25 mouse cellular contexts compared by ENCODE assay signal in the genomic region with DNA sequence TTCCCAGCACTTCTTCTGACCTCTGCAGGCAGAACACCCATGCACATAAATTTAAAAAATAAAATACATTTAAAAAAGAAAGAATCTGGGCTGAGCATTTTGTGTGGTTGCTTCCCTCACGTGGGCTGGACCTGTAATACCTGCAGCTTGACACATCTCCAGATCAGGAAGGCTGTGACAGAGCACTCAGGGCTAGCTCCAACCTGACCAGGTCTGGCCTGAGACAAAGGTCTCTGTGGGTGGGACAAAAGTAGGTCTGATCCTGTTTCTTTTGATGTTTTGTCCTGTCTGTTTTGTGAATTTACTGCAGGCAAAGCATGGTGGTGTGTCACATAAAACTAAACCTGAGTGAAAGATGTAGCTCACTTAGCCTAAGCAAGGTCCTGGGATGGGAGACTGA. TPM values are rescaled to one million over a fixed set of nuclear protein-coding genes. Genes with fewer than 3 reads are reported as not detected.
A peak's percentile ranks its signal among the peaks of the same experiment; 100 is the strongest.
DNase-seq lines count a peak whose midpoint lies in the region; ATAC-seq and TF ChIP-seq lines count a peak whose summit lies in the region.
"Had no signal": no experiment of that assay in that cellular context is flagged by ENCODE, and none has a peak within 500 bp of the region (broad histone marks: within the 10 kb centered on the region; RNA-seq: fewer than 3 reads in every experiment).

No protein-coding gene starts in this region.

- no peak overlapping the region for H3K4me2 ChIP-seq in forebrain, postnatal 0 days (ENCODE audit: low read depth)

- no peak overlapping the region for H3K27ac ChIP-seq in heart, embryonic 10.5 days
- H3K27ac ChIP-seq in limb, embryonic 10.5 days: no peak overlapping the region
- H3K27ac ChIP-seq in forebrain, postnatal 0 days (ENCODE audit: low read depth, low read length): no peak overlapping the region

- no peak overlapping the region for H3K4me3 ChIP-seq in heart, embryonic 10.5 days
- no peak overlapping the region for H3K4me3 ChIP-seq in limb, embryonic 10.5 days
- H3K4me3 ChIP-seq in forebrain, postnatal 0 days (ENCODE audit: low read depth, low read length): no peak overlapping the region

- WGBS in heart, embryonic 10.5 days: 55% methylated on average over 1 of the region's 1 CpGs
- WGBS in limb, embryonic 10.5 days: 45% methylated on average over 1 of the region's 1 CpGs
- WGBS in forebrain, postnatal 0 days: 50% methylated on average over 1 of the region's 1 CpGs

- intact Hi-C loops in heart, postnatal 10 days (cut with DNase I): no loop called here

- H3K9me3 ChIP-seq in heart, embryonic 10.5 days: no peaks in the 10 kb centered on the region
- no peaks in the 10 kb centered on the region for H3K9me3 ChIP-seq in limb, embryonic 10.5 days (replicated peaks)
- H3K9me3 ChIP-seq in forebrain, postnatal 0 days (ENCODE audit: low read length): no peaks in the 10 kb centered on the region
- H3K9me3 ChIP-seq: G1E had no signal

- no peak for TF ChIP-seq CTCF in forebrain, postnatal 0 days (IDR thresholded peaks at IDR 0.05; ENCODE audit: low read depth)

- no peak for ATAC-seq in forebrain, postnatal 0 days
- ATAC-seq: activated CD4-positive, CD25-positive, alpha-beta regulatory T cell, adult 4 months; CD4-positive, CD25-positive, alpha-beta regulatory T cell, adult 4 months; Patski had no signal

- peak; percentile 72 for DNase-seq in heart, adult 11 months
- DNase-seq in heart, adult 9 months (ENCODE audit: low spot score in 2 of 2): no peak
- DNase-seq in heart, embryonic 10.5 days (ENCODE audit: low spot score): peak; percentile 60
- no peak for DNase-seq in heart, postnatal 10 days
- peak; percentile 53 for DNase-seq in ZHBTc4 (ENCODE audit: low read depth, low spot score)
- peak; percentile 26 for DNase-seq in limb, embryonic 10.5 days (ENCODE audit: low spot score)
- DNase-seq in forebrain, postnatal 0 days: no peak
- DNase-seq in cerebellum, adult 18-20 months: no peak
- DNase-seq: adrenal gland, adult 2 months; adrenal gland, adult 8-10 months; adrenal gland, postnatal 10 days; adrenal gland, postnatal 14 days; adrenal gland, postnatal 25 days; adrenal gland, postnatal 36 days; B cell, adult 2 months; cerebellum, adult 11 months; cerebellum, adult 11-12 months; cerebellum, adult 2 months had no signal

- H3K9ac ChIP-seq in forebrain, postnatal 0 days: no peak overlapping the region

- H3K27me3 ChIP-seq in heart, embryonic 10.5 days (ENCODE audit: insufficient read depth, poor library complexity, severe bottlenecking): no peaks in the 10 kb centered on the region
- no peaks in the 10 kb centered on the region for H3K27me3 ChIP-seq in limb, embryonic 10.5 days (ENCODE audit: low read depth, poor library complexity, severe bottlenecking)
- no peaks in the 10 kb centered on the region for H3K27me3 ChIP-seq in forebrain, postnatal 0 days (ENCODE audit: insufficient read depth, low read length)
- H3K27me3 ChIP-seq: Patski had no signal

- H3K36me3 ChIP-seq in heart, embryonic 10.5 days: no peaks in the 10 kb centered on the region
- H3K36me3 ChIP-seq in limb, embryonic 10.5 days: no peaks in the 10 kb centered on the region
- H3K36me3 ChIP-seq in forebrain, postnatal 0 days (ENCODE audit: insufficient read depth): no peaks in the 10 kb centered on the region
- H3K36me3 ChIP-seq: G1E had no signal

- H3K4me1 ChIP-seq in heart, embryonic 10.5 days: peaks cover 5% of the 10 kb centered on the region; the same call in 1 of the 2 replicates
- peaks cover 5% of the 10 kb centered on the region for H3K4me1 ChIP-seq in limb, embryonic 10.5 days
- H3K4me1 ChIP-seq in forebrain, postnatal 0 days (ENCODE audit: insufficient read depth): no peaks in the 10 kb centered on the region

RNA-seq across cellular contexts. Expression of a gene that starts 36.4 kb away (rescaled TPM):
- polyA plus RNA-seq in heart, embryonic 10.5 days (2016; fragmentation: Nextera tagmentation; extraction: Ambion mirVana): 159 and 166 TPM in 2 replicates
- total RNA-seq in heart, postnatal 10 days (2021): 10 to 100 TPM; 49.6 to 50.1 TPM
- 141 and 143 TPM in 2 replicates for polyA plus RNA-seq in limb, embryonic 10.5 days (2016; fragmentation: Nextera tagmentation; extraction: Ambion mirVana)
- 28.4 and 41.7 TPM in 2 replicates for total RNA-seq in forebrain, postnatal 0 days (2014; rRNA removed)
- polyA plus RNA-seq in forebrain, postnatal 0 days (2015; fragmentation: Nextera tagmentation; extraction: Ambion mirVana): 20.1 and 28.0 TPM in 2 replicates
- total RNA-seq: G1E had no signal

RNA-seq across cellular contexts. Expression of a gene that starts 56.8 kb away (rescaled TPM):
- polyA plus RNA-seq in heart, embryonic 10.5 days (2016; fragmentation: Nextera tagmentation; extraction: Ambion mirVana): 0.23 TPM in 1 of 2 replicates, not detected in the other
- total RNA-seq in heart, postnatal 10 days (2021): 1 to 10 TPM in 1 of 2 experiments, under 1 TPM in 1; 0.96 to 1.0 TPM
- polyA plus RNA-seq in limb, embryonic 10.5 days (2016; fragmentation: Nextera tagmentation; extraction: Ambion mirVana): not detected in 2 replicates
- 0.19 and 0.23 TPM in 2 replicates for total RNA-seq in forebrain, postnatal 0 days (2014; rRNA removed)
- polyA plus RNA-seq in forebrain, postnatal 0 days (2015; fragmentation: Nextera tagmentation; extraction: Ambion mirVana): 0.05 and 0.13 TPM in 2 replicates
- total RNA-seq: CH12.LX, MEL had no signal
- polyA plus RNA-seq: C2C12, G1E had no signal

Comparison
In these comparisons a context has a peak if more than half of its experiments do, and no peak if none do; other contexts are left out.
1. DNase-seq: peak in heart, adult 11 months (single experiment), heart, embryonic 10.5 days (single experiment), ZHBTc4 (single experiment) and limb, embryonic 10.5 days (single experiment); none in heart, adult 9 months (0 of 2), heart, postnatal 10 days (0 of 2), forebrain, postnatal 0 days (single experiment) and cerebellum, adult 18-20 months (0 of 2).